8 mouse cellular contexts compared by ENCODE assay signal in the genomic region with DNA sequence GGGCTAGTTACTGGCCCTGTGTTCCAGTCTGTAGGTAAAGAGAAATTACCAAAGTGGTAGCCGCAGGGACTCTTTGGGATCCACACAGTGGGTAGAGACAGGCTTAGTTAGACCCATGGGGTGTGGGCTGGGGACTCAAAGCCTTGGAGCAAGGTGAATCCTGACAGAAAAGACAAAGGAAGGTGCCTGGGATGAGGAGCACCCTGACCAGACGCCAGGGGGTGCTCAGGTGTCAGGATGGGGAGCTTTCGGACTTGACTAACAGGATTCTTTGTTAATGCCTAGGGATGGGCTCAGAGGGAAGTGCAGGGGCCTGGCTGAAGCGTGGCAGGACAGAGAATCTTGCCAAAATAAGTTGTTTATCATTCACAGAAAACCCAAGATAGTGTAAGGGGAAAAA. TPM values are rescaled to one million over a fixed set of nuclear protein-coding genes. Genes with fewer than 3 reads are reported as not detected.
DNase-seq lines count a peak whose midpoint lies in the region; ATAC-seq and TF ChIP-seq lines count a peak whose summit lies in the region.

No protein-coding gene starts in this region.

- H3K9me3 ChIP-seq in hindbrain, embryonic 10.5 days: no peaks in the 10 kb centered on the region
- no peaks in the 10 kb centered on the region for H3K9me3 ChIP-seq in hindbrain, embryonic 13.5 days
- no peaks in the 10 kb centered on the region for H3K9me3 ChIP-seq in ES-E14 (ENCODE audit: control insufficient read depth, insufficient read depth, low read depth, low read length)
- no peaks in the 10 kb centered on the region for H3K9me3 ChIP-seq in embryonic facial prominence, embryonic 13.5 days

- no peak for ATAC-seq in hindbrain, embryonic 13.5 days (ENCODE audit: low FRiP score)
- ATAC-seq in embryonic facial prominence, embryonic 13.5 days (ENCODE audit: insufficient number of reproducible peaks, insufficient read depth, low FRiP score, low TSS enrichment, low read depth): no peak

- no peak overlapping the region for H3K4me2 ChIP-seq in hindbrain, embryonic 13.5 days
- H3K4me2 ChIP-seq in embryonic facial prominence, embryonic 13.5 days: no peak overlapping the region

- H3K27ac ChIP-seq in hindbrain, embryonic 10.5 days: peak overlapping the region; percentile 81
- H3K27ac ChIP-seq in hindbrain, embryonic 13.5 days: no peak overlapping the region
- H3K27ac ChIP-seq in ES-E14 (ENCODE audit: insufficient read depth, low read depth, low read length, poor library complexity, severe bottlenecking): no peak overlapping the region
- H3K27ac ChIP-seq in embryonic facial prominence, embryonic 13.5 days: peak overlapping the region; percentile 84

- in situ Hi-C loops in ES-E14 (cut with MboI; ENCODE audit: low sequenced_read_pairs in 2 of 2, unreplicated experiment in 2 of 2): no loop called here

- H3K4me1 ChIP-seq in hindbrain, embryonic 10.5 days (replicated peaks): peaks cover 49% of the 10 kb centered on the region
- peaks cover 17% of the 10 kb centered on the region for H3K4me1 ChIP-seq in hindbrain, embryonic 13.5 days (replicated peaks)
- H3K4me1 ChIP-seq in ES-E14 (ENCODE audit: control insufficient read depth in 2 of 2, insufficient read depth in 2 of 2, low read length in 2 of 2, poor library complexity in 1 of 2): no peaks in the 10 kb centered on the region
- peaks cover 50% of the 10 kb centered on the region for H3K4me1 ChIP-seq in embryonic facial prominence, embryonic 13.5 days

- H3K27me3 ChIP-seq in hindbrain, embryonic 10.5 days (ENCODE audit: insufficient read depth, poor library complexity, severe bottlenecking): 0 out of 2 replicates have a peak, but pooled peaks cover 4% of the 10 kb centered on the region
- H3K27me3 ChIP-seq in hindbrain, embryonic 13.5 days: no peaks in the 10 kb centered on the region
- no peaks in the 10 kb centered on the region for H3K27me3 ChIP-seq in embryonic facial prominence, embryonic 13.5 days

- DNase-seq in hindbrain, embryonic 10.5 days (ENCODE audit: low spot score): peak; percentile 60
- peak; percentile 61 for DNase-seq in ES-E14 (ENCODE audit: low read depth, low spot score)
- DNase-seq in kidney, postnatal 10 days: peak; percentile 69
- DNase-seq in retina, postnatal 1 day: peak; percentile 46
- DNase-seq in right cerebral cortex, adult 18-20 months: no peak
- DNase-seq in cerebellum, adult 8-10 months: no peak

- no peak overlapping the region for H3K4me3 ChIP-seq in hindbrain, embryonic 10.5 days
- H3K4me3 ChIP-seq in hindbrain, embryonic 13.5 days: no peak overlapping the region
- H3K4me3 ChIP-seq in ES-E14 (ENCODE audit: insufficient read depth in 1 of 2, low read depth in 1 of 2, low read length in 2 of 2, poor library complexity in 1 of 2, severe bottlenecking in 1 of 2): no peak overlapping the region
- no peak overlapping the region for H3K4me3 ChIP-seq in embryonic facial prominence, embryonic 13.5 days

- WGBS in hindbrain, embryonic 10.5 days: 20% methylated on average over 4 of the region's 4 CpGs
- 27% methylated on average over 4 of the region's 4 CpGs for WGBS in hindbrain, embryonic 13.5 days
- 29% methylated on average over 4 of the region's 4 CpGs for WGBS in embryonic facial prominence, embryonic 13.5 days

- H3K9ac ChIP-seq in hindbrain, embryonic 13.5 days: no peak overlapping the region
- no peak overlapping the region for H3K9ac ChIP-seq in ES-E14 (ENCODE audit: insufficient read depth, low read depth, low read length, poor library complexity, severe bottlenecking)
- 0 out of 2 replicates have a peak overlapping the region, but pooled peaks have one; percentile 21 for H3K9ac ChIP-seq in embryonic facial prominence, embryonic 13.5 days

- no peaks in the 10 kb centered on the region for H3K36me3 ChIP-seq in hindbrain, embryonic 10.5 days
- no peaks in the 10 kb centered on the region for H3K36me3 ChIP-seq in hindbrain, embryonic 13.5 days
- H3K36me3 ChIP-seq in ES-E14 (ENCODE audit: control insufficient read depth, insufficient read depth, low read length, poor library complexity, severe bottlenecking): no peaks in the 10 kb centered on the region
- H3K36me3 ChIP-seq in embryonic facial prominence, embryonic 13.5 days: no peaks in the 10 kb centered on the region

TF ChIP-seq in ES-E14, 5 proteins besides CTCF, POLR2A, EP300 and RAD21:
- peak; percentile 53; the same call in 1 of the 2 replicates for TF ChIP-seq ZC3H11A (IDR thresholded peaks at IDR 0.05; ENCODE audit: borderline replicate concordance, low read depth, low read length)
- no peak for TF ChIP-seq ZNF384 (IDR thresholded peaks at IDR 0.05; ENCODE audit: low read depth, low read length)
- TF ChIP-seq HCFC1 (IDR thresholded peaks at IDR 0.05; ENCODE audit: borderline replicate concordance, insufficient read depth, low read length): no peak
- TF ChIP-seq CHD2 (IDR thresholded peaks at IDR 0.05; ENCODE audit: low read depth, low read length): no peak
- no peak for TF ChIP-seq MAFK (IDR thresholded peaks at IDR 0.05; ENCODE audit: insufficient read depth, low read depth, low read length)

RNA-seq across cellular contexts. Expression of a gene that starts 10.1 kb away (rescaled TPM):
- 17.7 and 19.7 TPM in 2 replicates for polyA plus RNA-seq in hindbrain, embryonic 10.5 days (2016; fragmentation: Nextera tagmentation; extraction: Ambion mirVana)
- 16.9 and 19.5 TPM in 2 replicates for polyA plus RNA-seq in hindbrain, embryonic 13.5 days (2015; fragmentation: Nextera tagmentation; extraction: Ambion mirVana)
- 45.6 and 49.1 TPM in 2 replicates for total RNA-seq in ES-E14 (2012; rRNA removed)
- polyA plus RNA-seq in embryonic facial prominence, embryonic 13.5 days (2015; fragmentation: Nextera tagmentation; extraction: Ambion mirVana): 36.0 and 36.7 TPM in 2 replicates

RNA-seq across cellular contexts. Expression of a gene that starts 23.7 kb away (rescaled TPM):
- polyA plus RNA-seq in hindbrain, embryonic 10.5 days (2016; fragmentation: Nextera tagmentation; extraction: Ambion mirVana): 1.1 and 3.0 TPM in 2 replicates
- 1.1 and 2.5 TPM in 2 replicates for polyA plus RNA-seq in hindbrain, embryonic 13.5 days (2015; fragmentation: Nextera tagmentation; extraction: Ambion mirVana)
- 1.3 and 6.4 TPM in 2 replicates for total RNA-seq in ES-E14 (2012; rRNA removed)
- 3.8 and 5.8 TPM in 2 replicates for polyA plus RNA-seq in embryonic facial prominence, embryonic 13.5 days (2015; fragmentation: Nextera tagmentation; extraction: Ambion mirVana)

Comparison
In these comparisons a context has a peak if more than half of its experiments do, and no peak if none do; other contexts are left out.
1. H3K27ac ChIP-seq: peak in hindbrain, embryonic 10.5 days (single experiment) and embryonic facial prominence, embryonic 13.5 days (single experiment); none in hindbrain, embryonic 13.5 days (single experiment) and ES-E14 (single experiment).
2. DNase-seq: peak in hindbrain, embryonic 10.5 days (single experiment), ES-E14 (single experiment), kidney, postnatal 10 days (single experiment) and retina, postnatal 1 day (single experiment); none in right cerebral cortex, adult 18-20 months (single experiment) and cerebellum, adult 8-10 months (single experiment).